Mouse (Mus musculus) megakaryocyte, embryonic 14.5 days (primary cell): ENCODE data around the gene Cd6.

Source experiments
- FLI1 ChIP-seq: IDR thresholded peaks from 2 replicates; pipeline ENCODE4 v1.6.1; 2012; ENCODE audit warnings: low read length, inconsistent platforms, mixed read lengths
- GATA1 ChIP-seq: IDR thresholded peaks from 3 replicates; pipeline ENCODE4 v1.6.1; 2012; ENCODE audit warnings: mixed read lengths, low read length, inconsistent platforms, borderline replicate concordance

DNA sequence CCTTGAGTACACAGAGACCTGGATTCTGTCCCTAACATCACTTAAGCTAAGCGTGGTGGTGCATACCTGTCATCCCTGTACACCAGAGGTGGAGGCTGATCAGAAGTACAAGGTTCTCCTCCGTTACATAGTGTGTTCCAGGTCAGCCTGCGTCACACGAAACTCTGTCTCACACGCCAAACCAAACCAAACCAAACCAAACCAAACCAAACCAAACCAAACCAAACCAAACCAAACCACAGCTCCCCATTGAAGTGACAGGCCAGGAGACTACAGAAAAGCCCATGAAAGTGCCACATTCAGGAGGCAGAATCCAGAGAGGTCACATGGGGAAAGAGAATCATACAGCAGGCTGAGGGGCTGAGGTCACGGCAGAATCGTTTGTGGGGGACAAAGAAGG is 57.9 kb downstream of the Cd6 start:
- TF ChIP-seq GATA1 (no peak), FLI1 (no peak)
